Mouse (Mus musculus) erythroid progenitor cell, adult 5-6 weeks (primary cell): ENCODE results near the gene Hid1. TPM values are rescaled to one million over a fixed set of nuclear protein-coding genes. Genes with fewer than 3 reads are reported as not detected.

Source experiments
- total RNA-seq, 2 experiments: library from RNA; stranded (forward) in 1 of 2; stranded (reverse) in 1 of 2; fragments of 150-400 nt in 1 of 2; fragments of 186-747, 209-891 nt in 1 of 2; gene quantifications; 2 replicates each; pipeline versions ENCODE4 v1.2.3 to v1.2.4; 2015 to 2017; ENCODE audit warnings: low replicate concordance in 2 of 2

The Hid1 gene
- total RNA-seq, 2 experiments from 2014 or later, result not detected

Other genes starting within 250 kb of the Hid1 start
- 1.7 and 2.9 TPM in 2 replicates for gene Cd300lf, start 233.8 kb downstream of the Hid1 start, total RNA-seq (2015; ENCODE audit: low replicate concordance)
- 8.6 and 10.7 TPM in 2 replicates for gene Cd300lf, start 233.8 kb downstream of the Hid1 start, total RNA-seq (2017; ENCODE audit: low replicate concordance)
- gene Slc9a3r1, start 204.4 kb downstream of the Hid1 start, total RNA-seq (2015; ENCODE audit: low replicate concordance), result 15.1 and 16.8 TPM in 2 replicates
- 13.1 and 13.7 TPM in 2 replicates for gene Slc9a3r1, start 204.4 kb downstream of the Hid1 start, total RNA-seq (2017; ENCODE audit: low replicate concordance)
- gene Tmem104, start 180.3 kb downstream of the Hid1 start, total RNA-seq (2015; ENCODE audit: low replicate concordance), result 5.0 and 6.3 TPM in 2 replicates
- gene Tmem104, start 180.3 kb downstream of the Hid1 start, total RNA-seq (2017; ENCODE audit: low replicate concordance), result 0.64 and 6.3 TPM in 2 replicates
- 9.2 and 11.2 TPM in 2 replicates for gene Nat9, start 179.9 kb downstream of the Hid1 start, total RNA-seq (2015; ENCODE audit: low replicate concordance)
- 2.3 TPM in 1 of 2 replicates, not detected in the other for gene Nat9, start 179.9 kb downstream of the Hid1 start, total RNA-seq (2017; ENCODE audit: low replicate concordance)
- gene Grin2c, start 100.5 kb downstream of the Hid1 start, total RNA-seq (2015; ENCODE audit: low replicate concordance), result not detected in 2 replicates
- gene Grin2c, start 100.5 kb downstream of the Hid1 start, total RNA-seq (2017; ENCODE audit: low replicate concordance), result not detected in 2 replicates
- 1.3 and 16.6 TPM in 2 replicates for gene Fdxr, start 90.7 kb downstream of the Hid1 start, total RNA-seq (2015; ENCODE audit: low replicate concordance)
- gene Fdxr, start 90.7 kb downstream of the Hid1 start, total RNA-seq (2017; ENCODE audit: low replicate concordance), result 1.4 and 3.2 TPM in 2 replicates
- not detected in 2 replicates for gene Fads6, start 70.1 kb downstream of the Hid1 start, total RNA-seq (2015; ENCODE audit: low replicate concordance)
- 0.45 and 0.64 TPM in 2 replicates for gene Fads6, start 70.1 kb downstream of the Hid1 start, total RNA-seq (2017; ENCODE audit: low replicate concordance)
- gene Otop2, start 60.6 kb downstream of the Hid1 start, total RNA-seq (2015; ENCODE audit: low replicate concordance), result not detected in 2 replicates
- gene Otop2, start 60.6 kb downstream of the Hid1 start, total RNA-seq (2017; ENCODE audit: low replicate concordance), result not detected in 2 replicates
- gene Ush1g, start 45.7 kb downstream of the Hid1 start, total RNA-seq (2015; ENCODE audit: low replicate concordance), result not detected in 2 replicates
- not detected in 2 replicates for gene Ush1g, start 45.7 kb downstream of the Hid1 start, total RNA-seq (2017; ENCODE audit: low replicate concordance)
- gene Otop3, start 33.0 kb downstream of the Hid1 start, total RNA-seq (2015; ENCODE audit: low replicate concordance), result not detected in 2 replicates
- gene Otop3, start 33.0 kb downstream of the Hid1 start, total RNA-seq (2017; ENCODE audit: low replicate concordance), result not detected in 2 replicates
- gene Cdr2l, start 14.2 kb upstream of the Hid1 start, total RNA-seq (2015; ENCODE audit: low replicate concordance), result not detected in 2 replicates
- not detected in 2 replicates for gene Cdr2l, start 14.2 kb upstream of the Hid1 start, total RNA-seq (2017; ENCODE audit: low replicate concordance)
- gene Mrpl58, start 36.0 kb upstream of the Hid1 start, total RNA-seq (2015; ENCODE audit: low replicate concordance), result 12.6 and 24.1 TPM in 2 replicates
- gene Mrpl58, start 36.0 kb upstream of the Hid1 start, total RNA-seq (2017; ENCODE audit: low replicate concordance), result 16.6 and 30.3 TPM in 2 replicates
- 520 and 620 TPM in 2 replicates for gene Atp5h, start 52.2 kb upstream of the Hid1 start, total RNA-seq (2015; ENCODE audit: low replicate concordance)
- gene Atp5h, start 52.2 kb upstream of the Hid1 start, total RNA-seq (2017; ENCODE audit: low replicate concordance), result 410 and 415 TPM in 2 replicates
- gene Kctd2, start 52.4 kb upstream of the Hid1 start, total RNA-seq (2015; ENCODE audit: low replicate concordance), result 4.2 and 14.1 TPM in 2 replicates
- 8.3 and 16.9 TPM in 2 replicates for gene Kctd2, start 52.4 kb upstream of the Hid1 start, total RNA-seq (2017; ENCODE audit: low replicate concordance)
- not detected in 2 replicates for gene Trim80, start 72.8 kb upstream of the Hid1 start, total RNA-seq (2015; ENCODE audit: low replicate concordance)
- not detected in 2 replicates for gene Trim80, start 72.8 kb upstream of the Hid1 start, total RNA-seq (2017; ENCODE audit: low replicate concordance)
- gene Slc16a5, start 94.7 kb upstream of the Hid1 start, total RNA-seq (2015; ENCODE audit: low replicate concordance), result not detected in 2 replicates
- 1.0 TPM in 1 of 2 replicates, not detected in the other for gene Slc16a5, start 94.7 kb upstream of the Hid1 start, total RNA-seq (2017; ENCODE audit: low replicate concordance)
- gene Armc7, start 107.9 kb upstream of the Hid1 start, total RNA-seq (2015; ENCODE audit: low replicate concordance), result 1.8 TPM in 1 of 2 replicates, not detected in the other
- 2.7 TPM in 2 replicates for gene Armc7, start 107.9 kb upstream of the Hid1 start, total RNA-seq (2017; ENCODE audit: low replicate concordance)
- gene Nt5c, start 124.1 kb upstream of the Hid1 start, total RNA-seq (2015; ENCODE audit: low replicate concordance), result 13.0 and 22.3 TPM in 2 replicates
- 9.8 and 37.2 TPM in 2 replicates for gene Nt5c, start 124.1 kb upstream of the Hid1 start, total RNA-seq (2017; ENCODE audit: low replicate concordance)
- gene Jpt1, start 146.6 kb upstream of the Hid1 start, total RNA-seq (2015; ENCODE audit: low replicate concordance), result 168 and 177 TPM in 2 replicates
- 225 and 235 TPM in 2 replicates for gene Jpt1, start 146.6 kb upstream of the Hid1 start, total RNA-seq (2017; ENCODE audit: low replicate concordance)
- 450 and 609 TPM in 2 replicates for gene Sumo2, start 168.5 kb upstream of the Hid1 start, total RNA-seq (2015; ENCODE audit: low replicate concordance)
- gene Sumo2, start 168.5 kb upstream of the Hid1 start, total RNA-seq (2017; ENCODE audit: low replicate concordance), result 286 and 389 TPM in 2 replicates
- gene Nup85, start 196.7 kb upstream of the Hid1 start, total RNA-seq (2015; ENCODE audit: low replicate concordance), result 78.9 and 133 TPM in 2 replicates
- gene Nup85, start 196.7 kb upstream of the Hid1 start, total RNA-seq (2017; ENCODE audit: low replicate concordance), result 141 and 174 TPM in 2 replicates
- 10.1 and 22.2 TPM in 2 replicates for gene Mrps7, start 236.2 kb upstream of the Hid1 start, total RNA-seq (2015; ENCODE audit: low replicate concordance)
- gene Mrps7, start 236.2 kb upstream of the Hid1 start, total RNA-seq (2017; ENCODE audit: low replicate concordance), result 5.1 and 12.3 TPM in 2 replicates
- gene Gga3, start 236.3 kb upstream of the Hid1 start, total RNA-seq (2015; ENCODE audit: low replicate concordance), result 18.0 and 20.9 TPM in 2 replicates
- 20.7 and 33.2 TPM in 2 replicates for gene Gga3, start 236.3 kb upstream of the Hid1 start, total RNA-seq (2017; ENCODE audit: low replicate concordance)
- gene Mif4gd, start 245.2 kb upstream of the Hid1 start, total RNA-seq (2015; ENCODE audit: low replicate concordance), result 62.3 and 66.7 TPM in 2 replicates
- gene Mif4gd, start 245.2 kb upstream of the Hid1 start, total RNA-seq (2017; ENCODE audit: low replicate concordance), result 36.5 and 69.8 TPM in 2 replicates